Mouse (Mus musculus): ENCODE results near the gene Ciart.
"Not testable (repeated sequence)": the region's sequence is repeated elsewhere in the genome, so short reads cannot be mapped to it uniquely, and the experiment has no call there.

Ciart gene

DNA sequence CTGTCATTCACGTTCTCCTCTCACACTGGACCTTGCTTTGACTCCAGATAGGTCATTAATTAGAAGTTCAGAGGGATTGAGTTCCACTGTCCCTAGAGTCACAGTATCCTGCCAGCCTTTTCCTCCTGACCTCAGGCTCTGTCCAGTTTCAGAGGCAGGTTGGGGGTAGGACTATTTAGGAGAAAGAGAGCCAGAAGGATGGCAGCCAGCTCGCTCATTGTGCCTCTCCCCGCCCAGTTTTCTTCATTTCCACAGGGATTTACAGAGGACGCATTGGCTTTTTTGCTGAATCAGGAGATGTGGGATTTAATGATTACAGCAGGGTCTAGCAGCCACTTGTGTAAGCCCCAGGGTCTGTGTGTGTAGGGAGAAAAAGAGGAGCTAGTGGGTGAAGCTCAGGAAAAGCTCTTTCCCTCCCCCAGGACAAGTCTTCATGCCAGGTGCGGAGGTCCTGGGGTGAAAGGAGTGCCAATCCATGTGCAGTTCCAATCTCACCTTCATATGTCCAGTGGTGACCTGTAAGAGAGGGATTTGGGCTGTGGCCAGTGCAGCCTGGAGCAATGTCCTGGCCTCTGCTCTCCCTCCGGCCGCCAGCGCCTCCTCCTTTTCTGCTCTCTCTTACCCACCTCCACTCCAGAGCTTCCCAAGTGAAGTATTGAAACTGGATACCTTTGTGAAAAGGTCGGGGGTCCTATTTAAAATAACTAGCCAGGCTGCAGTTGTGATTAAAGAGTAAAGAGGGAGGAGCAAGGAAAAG, 19.7 kb upstream of the Ciart start:
- DNase-seq (ENCODE audit: low read depth, low spot score) = no peak

DNA sequence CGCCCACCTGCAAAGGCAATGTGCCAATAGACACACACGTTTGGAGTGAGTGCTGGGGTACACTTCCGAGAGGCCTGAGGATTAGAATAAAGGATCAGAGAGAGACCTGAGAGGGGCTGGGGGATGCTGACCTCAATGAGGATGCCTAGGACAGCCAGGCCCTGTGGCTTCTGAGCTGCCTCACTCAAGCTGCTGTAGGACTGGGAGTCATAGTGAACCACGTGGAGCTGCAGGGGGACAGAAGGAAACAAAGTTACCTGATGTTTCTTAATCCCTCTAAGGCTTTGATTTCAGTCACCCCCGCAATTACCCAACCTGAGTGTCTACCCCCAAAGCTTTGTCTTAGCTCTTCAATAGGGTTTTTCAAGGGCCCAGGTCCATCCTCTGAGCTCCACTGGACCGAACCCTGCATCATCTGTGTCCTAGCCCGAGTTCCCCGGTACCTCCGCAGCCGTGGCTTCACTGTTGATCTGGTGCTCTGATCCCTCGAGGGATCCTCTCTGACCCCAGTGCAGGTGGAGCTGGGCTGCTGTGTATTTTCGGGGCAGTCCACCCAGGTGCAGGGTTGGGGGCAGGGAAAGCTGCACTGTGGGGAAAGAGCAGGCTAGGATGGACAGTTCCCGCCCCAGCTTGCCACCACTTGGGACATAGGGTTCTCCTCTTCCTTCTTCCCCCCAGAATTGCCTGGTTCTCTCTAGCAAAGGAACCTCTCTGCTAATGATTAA, 17.9 kb upstream of the Ciart start:
- DNase-seq (ENCODE audit: low read depth, low spot score) = no peak

DNA sequence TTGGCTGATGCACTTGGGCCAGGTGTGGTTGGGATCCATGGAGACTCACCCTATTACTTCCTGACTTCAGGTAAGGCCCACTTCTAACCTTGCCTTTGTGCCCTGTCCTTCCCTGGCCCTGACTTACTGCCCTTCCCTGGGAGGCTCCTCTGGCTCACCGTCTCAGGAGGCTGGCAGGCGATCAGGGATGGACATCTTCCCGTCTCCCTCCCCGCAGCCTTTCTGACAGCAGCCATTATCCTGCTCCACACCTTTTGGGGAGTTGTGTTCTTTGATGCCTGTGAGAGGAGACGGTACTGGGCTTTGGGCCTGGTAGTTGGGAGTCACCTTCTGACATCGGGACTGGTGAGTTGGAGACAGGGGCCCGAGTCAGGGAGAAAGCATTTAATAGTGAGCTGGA, 13.4 kb upstream of the Ciart start:
- DNase-seq (ENCODE audit: low read depth, low spot score) = not testable (repeated sequence)

DNA sequence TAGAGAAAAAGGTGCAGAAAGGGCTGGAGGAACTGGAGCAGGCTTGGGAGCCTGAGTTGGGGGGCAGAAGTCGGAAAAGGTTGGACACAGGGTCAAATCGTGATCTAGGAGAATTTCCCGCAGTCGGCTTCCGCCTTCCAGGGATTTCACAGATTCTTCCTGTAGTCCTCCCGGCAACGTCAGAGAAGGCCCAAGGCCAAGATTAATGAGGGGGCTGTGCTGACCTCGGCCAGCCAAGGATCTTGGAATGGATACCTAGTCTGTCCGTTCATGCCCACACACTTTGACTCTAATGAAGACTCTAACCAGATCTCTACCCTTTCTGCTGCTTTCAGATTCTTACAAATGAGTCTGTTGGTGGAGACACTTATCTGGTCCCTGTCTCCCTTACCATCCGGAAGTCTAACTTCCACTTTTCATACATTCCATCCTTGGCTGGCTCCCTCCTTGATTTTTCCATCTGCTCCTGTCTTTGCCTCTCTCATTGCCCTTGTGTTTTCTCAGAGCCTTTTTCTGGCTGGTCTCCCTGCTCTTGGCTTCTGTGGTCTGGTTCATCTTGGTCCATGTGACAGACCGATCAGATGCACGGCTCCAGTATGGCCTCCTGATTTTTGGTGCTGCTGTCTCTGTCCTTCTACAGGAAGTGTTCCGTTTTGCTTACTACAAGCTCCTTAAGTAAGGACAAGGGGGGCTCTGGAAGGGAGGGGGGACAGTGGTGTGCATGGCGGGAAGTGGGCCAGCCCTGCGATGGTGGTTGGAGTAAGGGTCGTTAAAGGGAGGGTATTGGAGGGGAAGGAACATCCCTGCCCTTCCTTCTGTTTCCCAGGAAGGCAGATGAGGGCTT, 12.5 kb upstream of the Ciart start:
- DNase-seq (ENCODE audit: low read depth, low spot score) = no peak

DNA sequence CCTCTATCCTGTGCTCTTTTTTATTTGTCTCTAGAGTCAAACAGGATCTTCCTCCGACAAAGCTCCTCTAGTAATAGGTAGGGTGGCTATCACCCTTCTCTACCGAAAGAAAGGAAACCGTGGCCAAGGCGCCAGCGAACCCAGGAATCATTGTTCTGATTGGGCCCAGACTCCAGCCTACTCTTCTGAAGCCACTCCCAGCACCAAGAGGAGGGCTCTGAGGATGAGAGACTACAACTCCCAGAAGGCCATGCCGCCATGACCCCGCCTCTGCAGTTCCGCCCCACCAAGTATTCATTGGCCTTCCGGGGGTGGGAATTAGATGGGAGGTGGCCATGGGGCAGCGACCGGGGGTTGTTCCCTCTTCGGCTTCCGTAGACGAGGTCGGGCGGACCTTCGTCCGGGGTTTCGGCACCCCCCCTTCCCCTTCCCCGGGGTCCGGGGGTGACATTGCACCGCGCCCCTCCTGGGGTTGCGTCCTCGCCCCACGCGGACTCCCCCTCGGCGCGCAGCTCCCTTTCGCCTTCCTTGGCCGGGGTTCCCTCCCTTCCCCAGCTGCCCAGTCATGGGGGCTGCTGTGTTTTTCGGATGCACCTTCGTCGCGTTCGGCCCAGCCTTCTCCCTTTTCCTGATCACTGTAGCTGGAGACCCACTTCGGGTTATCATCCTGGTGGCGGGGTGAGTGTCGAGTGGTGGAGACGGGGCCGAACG, 11.7 kb upstream of the Ciart start, which contains the start of gene Aph1a:
TSS of gene Aph1a (plus strand) at position 364 of the 711 bp plus-strand sequence.
- peak; percentile 96 for DNase-seq (ENCODE audit: low read depth, low spot score)

DNA sequence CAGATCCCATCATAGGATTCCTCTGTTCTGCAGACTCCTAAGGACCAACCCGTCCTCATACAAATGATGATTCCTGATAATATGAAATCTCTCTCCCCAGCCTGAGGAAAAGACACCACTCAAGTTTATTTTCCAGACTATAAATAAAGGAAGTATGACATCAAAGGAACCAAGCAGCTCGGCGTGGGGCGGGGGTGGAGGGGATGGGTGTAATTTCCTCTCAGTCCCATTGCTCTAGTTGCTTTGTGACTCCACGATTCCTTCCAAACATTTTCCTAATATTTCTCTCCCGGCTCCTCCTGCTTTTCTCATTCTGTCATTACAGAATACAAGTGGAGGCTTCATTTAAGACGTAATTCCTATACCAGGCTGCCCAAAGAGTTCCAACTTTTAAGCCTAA, 11.1 kb upstream of the Ciart start:
- no peak for DNase-seq (ENCODE audit: low read depth, low spot score)

- no peak for DNase-seq (ENCODE audit: low read depth, low spot score)
These were observed 10.3 kb upstream of the Ciart start for GRCm38 (mm10) chr3:95892066-95893052.

DNA sequence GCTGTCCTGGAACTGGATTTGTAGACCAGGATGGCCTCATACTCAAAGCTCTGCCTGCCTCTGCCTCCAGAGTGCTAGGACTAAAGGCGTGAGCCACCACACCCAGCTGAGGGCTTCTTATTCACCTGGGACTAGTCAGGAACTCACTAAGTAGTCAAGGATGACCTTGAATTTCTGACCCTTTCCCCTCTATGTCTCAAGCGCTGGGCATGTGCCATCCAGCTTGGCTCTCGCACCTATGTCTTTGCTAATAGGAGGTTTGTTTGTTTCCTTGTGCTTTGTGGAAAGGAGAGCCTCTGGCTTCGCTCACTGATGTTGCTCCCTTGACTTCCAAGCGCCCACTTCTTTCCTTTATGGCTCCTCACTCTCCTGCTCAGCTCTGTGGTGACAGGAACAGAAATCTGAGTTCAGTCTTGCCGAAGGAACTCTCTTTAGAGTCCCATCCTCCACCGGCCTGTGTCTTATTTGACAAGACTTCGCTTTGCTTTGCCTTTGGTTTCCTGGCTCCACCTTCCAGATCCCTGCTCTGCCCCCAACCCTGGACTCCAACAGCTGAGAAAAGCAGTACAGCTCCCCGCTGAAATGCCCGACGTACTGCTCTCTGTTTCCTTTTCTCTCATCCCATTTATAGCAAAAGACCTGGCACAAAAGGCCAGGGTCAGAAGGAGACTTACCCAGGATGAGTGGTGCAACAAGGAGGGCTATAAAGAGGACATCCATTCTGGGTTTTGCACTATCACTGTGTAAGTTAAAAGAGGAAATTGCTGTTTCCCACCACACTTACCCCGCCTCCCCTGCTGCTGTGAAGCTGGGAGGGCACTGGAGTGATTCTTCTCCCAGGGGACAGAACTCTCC, 9.4 kb upstream of the Ciart start, which contains the start of gene BC028528:
TSS of gene BC028528 (minus strand) at position 795 of the 855 bp plus-strand sequence.
- DNase-seq (ENCODE audit: low read depth, low spot score) = no peak

DNA sequence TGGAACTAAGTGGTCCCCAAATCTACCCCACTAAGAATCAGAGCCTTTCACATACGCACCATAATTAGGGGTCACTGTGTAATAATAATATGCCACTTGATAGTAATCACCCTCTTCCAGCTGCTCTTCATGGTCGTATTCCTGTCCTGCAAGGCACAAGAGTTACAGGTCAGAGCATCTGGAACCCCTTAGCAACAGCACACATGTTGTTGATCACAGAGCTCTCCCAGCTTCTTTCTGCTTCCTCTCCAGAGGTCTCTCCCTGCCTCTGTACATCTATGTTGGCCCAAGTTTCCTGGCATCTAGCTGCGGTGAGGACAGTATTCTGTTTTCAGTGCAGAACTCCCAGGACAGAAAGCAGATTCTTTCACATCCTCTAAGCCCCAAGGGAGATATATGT, 7.6 kb upstream of the Ciart start:
- DNase-seq (ENCODE audit: low read depth, low spot score) = peak; percentile 63

- no peak for DNase-seq (ENCODE audit: low read depth, low spot score)
These were observed 5.5 kb upstream of the Ciart start for GRCm38 (mm10) chr3:95887596-95887995.

- DNase-seq (ENCODE audit: low read depth, low spot score) = no peak
These were observed 2.3 kb upstream of the Ciart start for GRCm38 (mm10) chr3:95884400-95884799.

DNA sequence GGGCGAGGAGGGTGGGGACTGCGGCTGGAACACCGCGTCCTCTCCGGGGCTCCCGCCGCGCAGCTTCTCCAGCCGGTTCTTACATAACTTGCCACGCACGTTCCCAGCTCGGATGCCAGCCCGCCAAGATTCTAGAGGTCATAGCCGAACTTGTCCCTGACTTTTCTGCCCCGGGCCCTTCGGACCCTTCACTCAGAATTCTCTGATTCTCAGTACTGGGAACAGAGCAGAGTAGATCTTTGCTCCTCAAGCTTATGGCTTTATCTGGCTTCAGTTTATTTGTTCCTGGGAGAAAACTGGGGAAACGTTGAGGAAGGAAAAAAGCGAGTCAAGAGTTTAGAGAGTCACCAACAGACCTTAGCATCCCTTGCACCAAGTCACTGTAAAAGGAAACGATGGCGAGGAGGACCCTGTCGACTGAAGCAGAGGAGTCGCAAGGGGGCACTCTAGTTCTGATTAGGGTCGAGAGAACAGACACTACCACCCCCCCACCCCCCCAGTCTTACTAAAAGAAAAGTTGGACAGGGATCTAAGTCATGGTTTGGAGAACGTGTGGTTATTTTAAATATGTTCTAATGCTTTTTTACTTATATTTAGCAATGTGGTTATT, 870 bp upstream of the Ciart start:
- DNase-seq (ENCODE audit: low read depth, low spot score) = peak; percentile 41

- no peak for DNase-seq (ENCODE audit: low read depth, low spot score)
These were observed 3.0 kb downstream of the Ciart start for GRCm38 (mm10) chr3:95879063-95879462.

- no peak for DNase-seq (ENCODE audit: low read depth, low spot score)
These were observed 10.0 kb downstream of the Ciart start for GRCm38 (mm10) chr3:95872048-95872447.

GRCm38 (mm10) chr3:95871392-95871867, 10.6 kb downstream of the Ciart start, which contains the start of gene Mrps21:
TSS of gene Mrps21 (minus strand) at chr3:95871519.
- DNase-seq (ENCODE audit: low read depth, low spot score) = peak; percentile 89

- no peak for DNase-seq (ENCODE audit: low read depth, low spot score)
These were observed 11.1 kb downstream of the Ciart start for GRCm38 (mm10) chr3:95870976-95871375.

- no peak for DNase-seq (ENCODE audit: low read depth, low spot score)
These were observed 14.6 kb downstream of the Ciart start for GRCm38 (mm10) chr3:95867408-95867807.

GRCm38 (mm10) chr3:95866071-95866470, 16.0 kb downstream of the Ciart start:
- no peak for DNase-seq (ENCODE audit: low read depth, low spot score)

GRCm38 (mm10) chr3:95865571-95865970, 16.5 kb downstream of the Ciart start:
- DNase-seq (ENCODE audit: low read depth, low spot score) = no peak
